Mouse (Mus musculus): Measurements from ENCODE around the gene Mettl7b. TPM values are rescaled to one million over a fixed set of nuclear protein-coding genes. Genes with fewer than 3 reads are reported as not detected.
"Not testable (repeated sequence)": the region's sequence is repeated elsewhere in the genome, so short reads cannot be mapped to it uniquely, and the experiment has no call there.

Gene Mettl7b
- 0.22 TPM in 1 of 2 replicates, not detected in the other for polyA plus RNA-seq (2015; fragmentation: Nextera tagmentation; extraction: Ambion mirVana)

DNA sequence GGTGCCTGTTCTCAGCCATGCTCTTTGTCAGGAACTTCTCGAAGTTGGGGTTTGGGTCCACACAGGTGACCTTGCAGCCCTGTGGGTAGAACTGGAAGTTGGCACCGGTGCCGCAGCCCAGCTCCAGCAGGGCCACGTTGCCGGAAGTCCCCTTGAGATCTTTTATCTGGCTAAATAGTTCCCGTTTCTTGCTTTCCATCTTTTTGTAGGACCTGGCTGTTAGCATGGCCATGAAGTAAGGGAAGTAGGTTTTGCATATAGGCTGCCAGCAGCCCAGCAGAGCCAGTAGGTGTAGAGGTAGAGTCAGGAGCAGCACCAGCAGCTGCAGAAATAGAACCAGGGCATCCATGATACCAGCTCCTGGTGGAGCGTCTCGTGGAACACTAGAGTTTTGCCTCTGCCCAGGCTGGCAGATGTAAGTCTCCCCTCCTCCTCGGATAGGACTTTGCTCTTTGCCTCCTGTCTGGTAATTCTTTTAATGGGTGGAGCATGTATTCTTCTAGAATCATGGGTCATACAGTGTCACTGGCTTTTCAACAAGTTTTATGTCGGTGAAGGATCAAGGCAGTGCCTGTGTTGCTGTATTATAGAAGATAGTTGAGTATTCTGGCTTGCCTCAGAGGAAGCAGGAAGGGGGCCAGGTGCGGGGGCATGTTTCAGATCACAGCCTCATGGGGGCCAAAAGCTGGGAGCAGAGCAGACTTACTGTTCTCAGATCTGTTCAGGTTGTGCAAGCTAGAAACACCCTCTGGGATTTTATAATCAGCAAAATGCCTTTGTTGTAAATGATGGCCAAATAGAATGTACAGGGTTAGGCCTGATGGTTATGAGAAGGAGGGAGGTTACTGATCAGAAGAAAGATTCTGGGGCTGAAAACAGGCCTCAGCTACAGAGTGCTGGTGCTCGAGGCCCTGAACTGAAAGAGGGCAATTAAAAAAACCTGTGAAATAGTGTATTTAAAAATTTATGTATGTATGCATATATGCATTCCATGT is at the start of gene Mettl7b:
Gene Mettl7b (minus strand): TSS at position 399 of the 995 bp plus-strand sequence.
- Histone ChIP-seq H3K27me3 (peaks cover 3% of the 10 kb centered on the region; the same call in 1 of the 2 replicates), H3K9ac (no peak within 1 kb of the TSS), H3K9me3 (no peaks in the 10 kb centered on the region), H3K4me1 (no peaks in the 10 kb centered on the region), H3K4me2 (no peak within 1 kb of the TSS), H3K27ac (no peak within 1 kb of the TSS), H3K36me3 (no peaks in the 10 kb centered on the region), H3K4me3 (no peak within 1 kb of the TSS)
- 78% methylated on average over 12 of the region's 12 CpGs for WGBS
- no peak for ATAC-seq (ENCODE audit: insufficient number of reproducible peaks, insufficient read depth, low FRiP score, low TSS enrichment, low read depth)

DNA sequence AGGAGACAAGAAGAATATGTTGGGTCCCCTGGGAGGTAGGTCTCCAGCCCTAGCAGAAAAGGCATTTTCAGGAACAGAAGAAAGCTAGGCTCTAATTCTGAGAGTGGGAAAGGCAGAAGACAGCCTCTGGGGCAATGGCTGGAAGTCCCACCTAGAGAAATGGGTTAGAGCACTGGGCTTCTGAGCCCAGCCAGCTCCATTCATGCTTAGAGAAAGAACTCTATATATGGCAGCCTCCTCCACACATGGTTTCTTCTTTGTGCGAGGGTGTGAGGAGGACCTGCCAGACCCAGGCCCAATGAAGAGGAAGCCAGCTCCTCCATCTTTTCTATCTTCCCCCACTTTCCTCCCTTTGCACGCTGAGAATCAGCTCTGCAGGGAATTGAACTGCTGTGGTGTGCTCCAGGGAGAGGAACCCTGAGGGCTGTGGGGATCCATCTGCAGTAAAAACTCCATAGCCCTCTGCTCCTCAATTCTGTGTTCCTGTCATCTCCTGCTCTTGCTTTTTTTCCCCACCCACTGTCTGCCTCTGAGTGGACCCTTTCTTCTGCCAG is 49.6 kb upstream of the Mettl7b start, which contains the start of gene Olfr763:
Gene Olfr763 (plus strand): TSS at position 504 of the 554 bp plus-strand sequence.
- H3K4me3 ChIP-seq: no peak within 1 kb of the TSS
- no peaks in the 10 kb centered on the region for H3K4me1 ChIP-seq
- H3K9ac ChIP-seq: no peak within 1 kb of the TSS
- no peak within 1 kb of the TSS for H3K27ac ChIP-seq
- WGBS: 71% methylated on average over 2 of the region's 2 CpGs
- H3K27me3 ChIP-seq: no peaks in the 10 kb centered on the region
- H3K9me3 ChIP-seq: 0 out of 2 replicates have a peak, but pooled peaks cover 2% of the 10 kb centered on the region
- no peak for ATAC-seq (ENCODE audit: insufficient number of reproducible peaks, insufficient read depth, low FRiP score, low TSS enrichment, low read depth)
- no peak within 1 kb of the TSS for H3K4me2 ChIP-seq
- H3K36me3 ChIP-seq: no peaks in the 10 kb centered on the region

DNA sequence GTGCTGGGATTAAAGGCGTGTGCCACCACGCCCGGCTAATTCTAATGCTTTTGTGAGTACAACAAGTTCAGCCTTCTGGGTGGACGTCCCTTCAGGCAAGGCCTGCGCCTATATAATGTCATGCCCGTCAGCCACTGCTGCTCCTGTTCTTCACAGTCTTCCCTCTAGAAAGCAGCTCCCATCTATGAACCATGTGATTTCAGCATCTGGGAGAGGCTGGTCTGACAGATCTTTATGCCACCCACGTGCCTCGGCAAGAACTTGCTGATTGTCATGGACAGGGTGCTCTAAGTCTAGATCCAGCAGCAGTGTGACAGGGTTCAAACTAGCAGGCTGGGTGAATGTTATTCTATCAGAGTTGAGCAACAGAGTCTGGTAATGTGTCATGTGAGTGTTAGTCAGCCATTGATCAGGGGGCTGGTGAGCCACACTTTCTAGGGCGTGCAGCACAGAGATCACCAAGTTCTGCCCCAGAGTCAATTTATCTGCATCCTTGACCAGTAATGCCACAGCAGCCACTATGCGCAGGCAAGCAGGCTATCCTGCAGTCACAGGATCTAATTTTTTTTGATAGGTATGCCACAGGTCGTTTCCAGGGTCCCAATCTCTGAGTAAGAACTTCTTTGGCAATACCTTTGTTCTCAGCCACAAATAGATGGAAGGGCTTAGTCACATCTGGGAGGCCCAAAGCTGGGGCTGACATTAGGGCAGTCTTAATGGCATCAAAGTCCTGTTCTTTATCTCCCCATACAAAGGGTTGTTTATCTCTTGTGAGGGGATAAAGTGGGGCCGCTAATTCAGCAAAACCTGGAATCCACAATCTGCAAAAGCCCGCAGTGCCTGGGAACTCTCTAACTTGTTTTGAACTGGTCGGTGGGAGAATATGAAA is 43.5 kb upstream of the Mettl7b start:
- H3K9me3 ChIP-seq: 0 out of 2 replicates have a peak, but pooled peaks cover 2% of the 10 kb centered on the region
- no peak overlapping the region for H3K4me2 ChIP-seq
- no peak overlapping the region for H3K27ac ChIP-seq
- no peaks in the 10 kb centered on the region for H3K36me3 ChIP-seq
- no peaks in the 10 kb centered on the region for H3K27me3 ChIP-seq
- no peak overlapping the region for H3K4me3 ChIP-seq
- no peak overlapping the region for H3K9ac ChIP-seq
- WGBS: 77% methylated on average over 14 of the region's 14 CpGs
- H3K4me1 ChIP-seq: no peaks in the 10 kb centered on the region
- ATAC-seq (ENCODE audit: insufficient number of reproducible peaks, insufficient read depth, low FRiP score, low TSS enrichment, low read depth): no peak

DNA sequence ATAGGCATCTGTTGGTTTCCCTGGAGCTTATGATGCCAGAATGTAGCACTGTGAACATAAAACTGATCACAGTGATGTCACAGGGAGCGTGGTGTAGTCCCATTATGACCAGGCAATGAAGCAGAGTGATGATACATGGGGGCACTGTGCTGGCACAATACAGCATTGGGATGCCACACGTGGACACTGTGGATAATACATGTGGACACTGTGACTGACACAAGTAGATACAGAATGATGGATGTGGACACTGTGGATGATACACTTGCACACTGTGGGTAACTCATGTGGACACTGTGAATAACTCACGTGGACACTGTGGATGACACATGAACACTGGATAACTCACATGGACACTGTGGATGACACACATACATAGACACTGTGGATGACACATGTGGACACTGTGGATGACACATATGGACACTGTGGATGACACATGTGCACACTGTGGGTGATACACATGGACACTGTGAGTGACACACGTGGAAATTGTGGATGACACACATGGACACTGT is 35.8 kb upstream of the Mettl7b start:
- ATAC-seq (ENCODE audit: insufficient number of reproducible peaks, insufficient read depth, low FRiP score, low TSS enrichment, low read depth): peak; percentile 43; the same call in 1 of the 2 replicates
- no peaks in the 10 kb centered on the region for H3K4me1 ChIP-seq
- H3K36me3 ChIP-seq: no peaks in the 10 kb centered on the region
- H3K27ac ChIP-seq: no peak overlapping the region
- H3K4me2 ChIP-seq: no peak overlapping the region
- H3K27me3 ChIP-seq: no peaks in the 10 kb centered on the region
- no peak overlapping the region for H3K4me3 ChIP-seq
- no peak overlapping the region for H3K9ac ChIP-seq
- H3K9me3 ChIP-seq: no peaks in the 10 kb centered on the region
- WGBS: 72% methylated on average over 4 of the region's 4 CpGs

DNA sequence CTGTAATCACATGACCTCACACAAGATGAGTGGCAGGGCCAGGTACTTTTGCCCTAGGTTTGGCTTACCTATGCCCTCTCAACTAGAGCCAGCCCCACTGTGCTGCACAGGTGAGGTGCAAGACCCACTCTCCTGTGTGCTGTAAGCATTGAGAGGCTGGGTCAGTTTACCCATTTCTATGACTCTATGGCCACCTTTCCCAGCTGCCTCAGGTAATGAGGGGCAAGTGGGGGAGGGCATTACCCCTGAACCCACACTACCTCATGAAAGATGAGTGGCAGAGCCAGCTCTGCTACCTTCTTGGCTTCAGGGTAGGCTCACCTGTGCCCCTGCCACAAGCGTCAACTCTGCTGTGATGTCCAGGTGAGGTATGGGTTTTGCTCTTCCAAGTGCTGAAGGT is 35.0 kb upstream of the Mettl7b start:
- ATAC-seq (ENCODE audit: insufficient number of reproducible peaks, insufficient read depth, low FRiP score, low TSS enrichment, low read depth): 0 out of 2 replicates have a peak, but pooled peaks have one; percentile 15
- Histone ChIP-seq H3K27me3 (no peaks in the 10 kb centered on the region), H3K4me2 (no peak overlapping the region), H3K27ac (no peak overlapping the region), H3K9me3 (no peaks in the 10 kb centered on the region), H3K9ac (no peak overlapping the region), H3K4me3 (no peak overlapping the region), H3K36me3 (no peaks in the 10 kb centered on the region), H3K4me1 (no peaks in the 10 kb centered on the region)
- WGBS: 97% methylated on average over 1 of the region's 1 CpGs

DNA sequence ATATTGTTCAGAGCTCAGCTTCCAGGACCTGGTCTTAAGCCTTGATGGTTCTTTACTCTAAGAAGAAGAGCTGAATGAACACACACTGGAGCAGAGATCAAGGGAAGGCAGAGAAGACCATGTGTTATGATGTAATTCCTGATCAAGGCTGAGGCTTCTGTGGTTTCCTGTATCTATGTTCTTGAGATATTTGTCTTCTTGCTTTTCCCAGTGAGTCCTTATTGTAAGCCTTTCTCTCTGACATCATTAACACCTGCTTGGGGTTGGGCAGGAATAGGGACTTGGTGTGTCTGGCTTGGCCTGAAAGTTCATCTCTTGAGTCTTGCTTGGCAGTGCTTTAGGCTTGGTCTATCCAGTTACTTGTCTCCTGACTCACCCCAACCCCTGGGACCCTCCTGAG is 30.2 kb upstream of the Mettl7b start:
- H3K27me3 ChIP-seq: no peaks in the 10 kb centered on the region
- H3K36me3 ChIP-seq: no peaks in the 10 kb centered on the region
- no peaks in the 10 kb centered on the region for H3K9me3 ChIP-seq
- no peaks in the 10 kb centered on the region for H3K4me1 ChIP-seq
- H3K27ac ChIP-seq: no peak overlapping the region
- H3K9ac ChIP-seq: no peak overlapping the region
- H3K4me2 ChIP-seq: no peak overlapping the region
- no peak for ATAC-seq (ENCODE audit: insufficient number of reproducible peaks, insufficient read depth, low FRiP score, low TSS enrichment, low read depth)
- no peak overlapping the region for H3K4me3 ChIP-seq

DNA sequence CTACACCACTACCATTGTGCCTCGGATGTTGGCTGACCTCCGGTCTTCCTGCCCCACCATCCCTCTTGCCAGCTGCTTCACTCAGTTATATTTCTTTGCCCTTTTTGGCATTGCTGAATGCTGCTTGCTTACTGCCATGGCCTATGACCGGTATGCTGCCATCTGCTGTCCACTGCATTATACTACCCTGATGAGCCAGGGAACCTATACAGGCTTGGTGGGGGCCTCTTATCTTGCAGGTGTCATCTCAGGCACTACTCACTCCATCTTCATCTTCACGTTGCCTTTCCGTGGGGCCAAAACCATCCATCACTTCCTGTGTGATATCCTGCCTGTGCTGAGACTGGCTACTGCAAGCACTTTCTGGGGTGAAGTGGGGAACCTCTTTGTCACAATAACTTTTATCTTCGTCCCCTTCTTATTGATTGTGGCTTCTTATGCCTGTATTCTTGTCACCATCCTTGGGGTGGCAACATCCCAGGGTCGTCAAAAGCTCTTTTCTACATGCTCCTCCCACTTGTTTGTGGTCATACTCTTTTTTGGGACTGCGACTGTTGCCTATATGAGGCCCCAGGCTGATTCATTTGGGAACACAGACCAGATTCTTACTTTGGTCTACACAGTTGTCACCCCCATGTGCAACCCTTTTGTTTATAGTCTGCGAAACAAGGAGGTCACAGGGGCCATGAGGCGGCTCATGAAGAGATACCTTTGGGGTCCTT is 29.5 kb upstream of the Mettl7b start:
- H3K9me3 ChIP-seq; ATAC-seq (ENCODE audit: insufficient number of reproducible peaks, insufficient read depth, low FRiP score, low TSS enrichment, low read depth); H3K27ac ChIP-seq; H3K9ac ChIP-seq; H3K27me3 ChIP-seq; H3K36me3 ChIP-seq; H3K4me1 ChIP-seq; H3K4me3 ChIP-seq; H3K4me2 ChIP-seq: not testable (repeated sequence)
- WGBS: 63% methylated on average over 7 of the region's 10 CpGs

DNA sequence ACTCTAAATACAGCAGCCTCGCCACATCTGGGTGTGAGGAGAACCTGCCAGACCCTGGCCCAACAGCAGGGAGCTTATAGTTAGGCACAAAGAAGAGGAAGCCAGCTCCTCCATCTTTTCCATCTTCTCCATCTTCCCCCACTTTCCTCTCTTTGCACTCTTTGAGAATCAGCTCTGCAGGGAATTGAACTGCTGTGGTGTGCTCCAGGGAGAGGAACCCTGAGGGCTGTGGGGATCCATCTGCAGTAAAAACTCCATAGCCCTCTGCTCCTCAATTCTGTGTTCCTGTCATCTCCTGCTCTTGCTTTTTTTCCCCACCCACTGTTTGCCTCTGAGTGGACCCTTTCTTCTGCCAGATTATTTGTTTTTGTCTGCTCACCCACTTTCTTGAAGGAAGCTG is 28.3 kb upstream of the Mettl7b start, which contains the start of gene Olfr9:
Gene Olfr9 (plus strand): TSS at position 301 of the 400 bp plus-strand sequence.
- not testable (repeated sequence) for H3K9ac ChIP-seq; H3K4me2 ChIP-seq; H3K9me3 ChIP-seq; H3K36me3 ChIP-seq; H3K27me3 ChIP-seq; H3K27ac ChIP-seq; H3K4me1 ChIP-seq; ATAC-seq (ENCODE audit: insufficient number of reproducible peaks, insufficient read depth, low FRiP score, low TSS enrichment, low read depth); H3K4me3 ChIP-seq
- WGBS: 60% methylated on average over 1 of the region's 1 CpGs

DNA sequence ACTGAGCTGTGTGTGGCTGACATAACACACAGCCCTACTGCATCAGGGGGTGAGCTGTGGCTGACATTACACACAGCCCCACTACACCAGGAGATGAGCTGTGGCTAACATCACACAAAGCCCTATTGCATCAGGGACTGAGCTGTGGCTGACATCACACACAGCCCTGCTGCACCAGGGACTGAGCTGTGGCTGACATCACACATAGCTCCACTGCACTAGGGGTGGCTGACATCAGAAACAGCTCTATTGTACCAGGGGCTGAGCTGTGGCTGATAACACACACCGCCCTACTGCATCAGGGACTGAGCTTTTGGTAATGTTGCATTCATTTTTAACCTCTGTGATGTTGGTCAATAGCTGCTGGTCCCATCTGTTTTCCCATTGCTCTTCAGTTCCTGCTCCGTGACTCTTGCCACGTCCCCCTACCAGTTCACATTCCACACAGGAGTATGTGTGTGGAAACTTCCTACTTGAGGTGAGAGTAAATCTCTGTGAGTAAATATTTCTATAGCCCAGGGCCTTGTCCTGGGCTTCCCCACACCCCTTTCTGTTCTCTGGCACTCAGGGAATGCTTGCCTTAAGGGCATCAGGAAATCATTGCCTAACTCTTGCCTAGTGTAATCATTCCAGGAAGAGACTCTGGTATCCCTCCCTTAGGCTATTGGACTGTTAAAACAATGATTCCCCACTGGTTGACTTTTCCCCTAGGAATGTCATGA is 20.0 kb upstream of the Mettl7b start:
- ATAC-seq (ENCODE audit: insufficient number of reproducible peaks, insufficient read depth, low FRiP score, low TSS enrichment, low read depth): no peak
- Histone ChIP-seq H3K4me2 (no peak overlapping the region), H3K4me1 (no peaks in the 10 kb centered on the region), H3K9ac (no peak overlapping the region), H3K9me3 (no peaks in the 10 kb centered on the region), H3K27ac (no peak overlapping the region), H3K4me3 (no peak overlapping the region), H3K27me3 (no peaks in the 10 kb centered on the region), H3K36me3 (no peaks in the 10 kb centered on the region)
- WGBS: 47% methylated on average over 3 of the region's 3 CpGs

DNA sequence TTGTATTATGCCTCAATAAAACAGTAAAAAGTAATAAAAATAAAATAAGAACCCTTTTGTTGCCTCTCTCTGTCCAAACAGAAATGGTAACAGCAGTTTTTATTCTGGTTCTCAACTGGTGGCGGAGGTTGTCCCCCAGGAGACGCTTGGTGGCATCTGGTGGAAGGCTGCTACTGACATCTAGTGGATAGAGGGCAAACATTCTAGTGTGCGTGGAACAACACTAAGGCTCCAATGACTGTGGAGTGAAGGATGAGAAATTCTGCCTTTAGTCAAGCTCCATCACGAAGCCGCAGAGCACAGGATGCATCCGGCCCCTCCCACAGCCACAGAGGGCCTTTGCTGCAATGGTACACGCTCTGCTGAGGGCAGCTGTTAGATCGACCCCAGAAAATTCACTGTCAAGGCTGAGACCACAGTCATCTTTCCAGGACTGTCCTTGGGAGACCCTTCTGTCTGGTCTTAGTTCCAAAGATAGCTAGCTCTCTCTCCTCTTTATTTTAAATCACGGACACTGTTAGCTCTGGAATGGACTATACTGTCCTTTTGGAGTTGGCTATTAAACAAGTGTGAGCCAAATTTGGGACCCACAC is 16.8 kb upstream of the Mettl7b start:
- Histone ChIP-seq H3K4me3 (no peak overlapping the region), H3K36me3 (no peaks in the 10 kb centered on the region), H3K27me3 (no peaks in the 10 kb centered on the region), H3K9ac (no peak overlapping the region; the same call in 1 of the 2 replicates), H3K4me2 (no peak overlapping the region), H3K4me1 (no peaks in the 10 kb centered on the region), H3K9me3 (no peaks in the 10 kb centered on the region), H3K27ac (no peak overlapping the region)
- 17% methylated on average over 9 of the region's 9 CpGs for WGBS
- 0 out of 2 replicates have a peak, but pooled peaks have one; percentile 63 for ATAC-seq (ENCODE audit: insufficient number of reproducible peaks, insufficient read depth, low FRiP score, low TSS enrichment, low read depth)

Data from embryonic facial prominence, embryonic 13.5 days (tissue).